Mouse (Mus musculus) A20 (cell line): Measurements from ENCODE around the gene Gm36176.

Experiments
- DNase-seq: peaks from one replicate; pipeline ENCODE4 v3.0.0-alpha.2; 2011; ENCODE audit warnings: low read depth, low spot score

The Gm36176 gene

DNA sequence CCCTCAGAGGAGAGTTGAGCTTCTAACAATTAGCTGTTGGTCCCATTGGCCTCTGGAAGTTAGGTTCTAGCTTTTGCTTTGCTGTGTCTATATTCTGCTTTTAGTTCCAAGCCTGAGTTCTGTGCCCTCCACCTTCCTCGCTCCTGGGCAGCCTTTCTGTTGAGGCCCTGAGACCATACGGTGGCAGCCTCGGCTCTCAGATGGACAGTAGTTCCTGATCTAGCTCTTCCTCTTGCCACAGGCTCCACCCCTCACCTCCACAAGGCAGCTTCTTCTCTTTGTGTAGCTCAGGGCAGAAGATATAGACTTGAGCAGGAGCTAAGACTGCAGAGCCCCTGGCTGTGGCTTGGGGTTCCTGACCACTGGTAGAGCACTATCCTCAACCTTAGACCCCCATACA lies 33.7 kb downstream of the Gm36176 start:
- peak; percentile 68 for DNase-seq

DNA sequence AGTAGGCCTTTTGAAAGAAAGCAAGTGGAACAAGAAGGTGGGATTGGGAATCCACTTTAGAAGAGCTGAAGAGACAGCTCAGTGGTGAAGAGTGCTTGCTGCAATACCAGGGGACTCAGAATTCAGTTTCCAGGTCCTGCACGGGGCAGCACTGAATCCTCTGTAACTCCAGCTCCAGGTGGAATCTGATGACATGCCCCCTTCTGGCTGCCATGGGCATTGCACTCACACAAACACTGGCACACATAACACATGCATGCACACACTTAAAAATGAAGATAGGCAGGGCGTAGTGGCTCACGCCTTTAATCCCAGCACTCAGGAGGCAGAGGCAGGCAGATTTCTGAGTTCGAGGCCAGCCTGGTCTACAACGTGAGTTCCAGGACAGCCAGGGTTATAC lies 36.0 kb downstream of the Gm36176 start:
- DNase-seq, result peak; percentile 21

DNA sequence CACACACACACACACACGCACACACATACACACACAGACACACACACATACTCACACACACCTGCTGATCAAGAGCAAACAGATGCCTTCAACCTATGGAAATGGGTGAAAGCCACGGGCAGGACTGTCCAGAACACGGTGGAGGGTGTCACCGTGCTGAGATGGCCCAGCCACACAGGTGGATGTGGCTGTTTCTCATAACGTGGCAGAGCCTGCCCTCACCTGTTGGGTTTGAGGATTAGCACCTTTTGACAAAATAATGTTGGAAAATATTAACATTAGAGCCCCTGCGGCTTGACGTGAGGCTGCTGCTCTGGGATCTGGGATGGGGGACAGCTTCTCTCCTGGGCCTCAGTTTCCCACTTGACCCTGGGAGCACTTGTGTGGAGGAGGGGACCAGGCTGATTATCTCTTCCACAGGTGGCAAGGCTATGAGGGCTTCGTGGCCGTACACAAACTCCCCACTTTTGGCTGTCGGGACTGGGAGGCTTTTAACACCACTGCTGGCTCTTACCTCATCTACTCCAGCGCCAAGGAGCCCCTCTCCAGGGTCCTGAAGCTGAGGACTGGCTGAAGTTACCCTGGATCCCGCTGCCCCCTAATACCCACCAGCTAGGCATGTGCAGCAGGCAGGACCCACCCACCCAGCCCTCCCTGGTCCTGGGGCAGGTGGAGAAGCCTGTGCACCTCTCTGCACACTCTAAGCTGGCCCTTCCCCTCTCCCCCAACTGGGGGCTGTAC lies 39.6 kb downstream of the Gm36176 start:
- DNase-seq, result peak; percentile 28

DNA sequence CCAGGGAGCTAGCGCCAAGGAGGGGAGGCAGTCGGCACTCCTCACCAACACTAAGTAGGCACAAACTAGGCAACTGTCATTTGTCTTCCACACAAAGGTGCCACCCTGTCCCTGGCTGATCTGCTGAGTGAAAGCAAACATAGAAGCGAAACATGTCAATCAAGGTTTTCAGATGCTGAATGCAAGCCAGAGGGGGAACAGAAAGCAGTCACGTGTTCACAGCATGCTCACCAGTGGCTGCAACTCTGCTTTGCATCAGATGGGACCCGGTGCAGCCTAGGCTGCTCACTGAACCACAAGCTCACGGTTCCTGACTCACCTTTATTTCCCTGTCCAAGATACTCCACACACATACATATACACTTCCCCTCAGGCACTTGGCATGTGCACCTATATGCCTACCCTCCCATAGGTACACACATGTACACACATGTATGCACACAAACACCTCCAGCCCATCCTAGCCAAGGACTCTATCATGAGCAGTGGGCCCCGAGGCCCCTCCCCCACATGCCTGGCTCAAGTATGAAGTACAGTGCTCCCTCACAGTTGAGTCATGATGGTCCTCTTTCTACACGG lies 44.5 kb downstream of the Gm36176 start:
- DNase-seq, result peak; percentile 95

DNA sequence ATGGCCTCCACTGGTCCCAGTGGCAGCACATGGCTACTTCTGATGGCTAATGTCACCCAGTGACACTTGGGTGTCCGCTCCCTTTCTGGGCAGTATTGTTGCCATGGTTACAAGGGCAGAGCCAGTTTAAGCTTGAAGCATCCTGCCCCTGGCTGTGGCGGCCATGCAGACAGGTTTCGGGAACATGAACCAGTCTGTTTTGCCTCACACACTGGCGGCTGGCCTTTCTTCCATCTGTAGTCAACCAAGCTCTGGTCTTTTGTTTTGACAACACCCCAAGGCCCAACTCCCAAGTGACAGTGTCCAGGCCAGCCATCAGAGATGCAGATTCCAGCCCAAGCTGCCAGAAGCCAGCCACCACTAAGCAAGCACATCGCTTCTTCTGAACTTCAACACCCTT lies 49.0 kb downstream of the Gm36176 start:
- DNase-seq, result no peak
